ENCODE assay signal across 18 mouse cellular contexts in genomic region chr12:8377955-8378620, GRCm38 (mm10).
DNase-seq lines count a peak whose midpoint lies in the region; ATAC-seq and TF ChIP-seq lines count a peak whose summit lies in the region.
"Had no signal": no experiment of that assay in that cellular context is flagged by ENCODE, and none has a peak within 500 bp of the region (broad histone marks: within the 10 kb centered on the region; RNA-seq: fewer than 3 reads in every experiment).

No protein-coding gene starts in this region.

- no peaks in the 10 kb centered on the region for H3K36me3 ChIP-seq in hindbrain, embryonic 10.5 days
- no peaks in the 10 kb centered on the region for H3K36me3 ChIP-seq in hindbrain, embryonic 14.5 days (replicated peaks; ENCODE audit: control insufficient read depth, insufficient read depth)
- H3K36me3 ChIP-seq in embryonic facial prominence, embryonic 10.5 days (replicated peaks): no peaks in the 10 kb centered on the region
- H3K36me3 ChIP-seq in limb, embryonic 10.5 days: no peaks in the 10 kb centered on the region
- no peaks in the 10 kb centered on the region for H3K36me3 ChIP-seq in liver, embryonic 12.5 days
- H3K36me3 ChIP-seq in liver, postnatal 0 days (replicated peaks; ENCODE audit: insufficient read depth, low read length): no peaks in the 10 kb centered on the region
- H3K36me3 ChIP-seq: forebrain, embryonic 12.5 days; heart, embryonic 15.5 days; hindbrain, embryonic 12.5 days; neural tube, embryonic 12.5 days had no signal

- TF ChIP-seq EP300 in liver, postnatal 0 days (IDR thresholded peaks at IDR 0.05; ENCODE audit: low read depth): no peak

- no peak overlapping the region for H3K9ac ChIP-seq in hindbrain, embryonic 14.5 days
- no peak overlapping the region for H3K9ac ChIP-seq in liver, embryonic 12.5 days
- no peak overlapping the region for H3K9ac ChIP-seq in liver, postnatal 0 days (replicated peaks)
- H3K9ac ChIP-seq: forebrain, embryonic 12.5 days; heart, embryonic 15.5 days; hindbrain, embryonic 12.5 days; neural tube, embryonic 12.5 days had no signal

- no peak for ATAC-seq in hindbrain, embryonic 14.5 days (ENCODE audit: low FRiP score)
- ATAC-seq in liver, embryonic 12.5 days: no peak
- no peak for ATAC-seq in liver, postnatal 0 days
- ATAC-seq: inflammation-experienced regulatory T-cells, adult 6 months had no signal

- H3K4me3 ChIP-seq in hindbrain, embryonic 10.5 days: no peak overlapping the region
- no peak overlapping the region for H3K4me3 ChIP-seq in hindbrain, embryonic 14.5 days (replicated peaks; ENCODE audit: low read length)
- H3K4me3 ChIP-seq in embryonic facial prominence, embryonic 10.5 days: no peak overlapping the region
- H3K4me3 ChIP-seq in limb, embryonic 10.5 days: no peak overlapping the region
- H3K4me3 ChIP-seq in liver, embryonic 12.5 days: no peak overlapping the region
- no peak overlapping the region for H3K4me3 ChIP-seq in liver, postnatal 0 days (ENCODE audit: low read depth, low read length)
- H3K4me3 ChIP-seq: forebrain, embryonic 12.5 days; heart, embryonic 15.5 days; hindbrain, embryonic 12.5 days; neural tube, embryonic 12.5 days had no signal

- no peak for DNase-seq in hindbrain, embryonic 10.5 days (ENCODE audit: low spot score)
- DNase-seq in hindbrain, embryonic 14.5 days (ENCODE audit: low spot score): no peak
- peak; percentile 34 for DNase-seq in embryo, embryonic 10.5 days (ENCODE audit: low spot score)
- peak; percentile 26 for DNase-seq in embryonic facial prominence, embryonic 10.5 days (ENCODE audit: low spot score)
- DNase-seq in limb, embryonic 10.5 days (ENCODE audit: low spot score): no peak
- no peak for DNase-seq in liver, postnatal 0 days
- no peak for DNase-seq in kidney, adult 11 months
- DNase-seq: cerebellum, postnatal 10 days; heart, adult 18-20 months; lung, adult 2 months; lung, postnatal 4 days; thymus, adult 18-20 months had no signal

- peaks cover 13% of the 10 kb centered on the region for H3K4me1 ChIP-seq in hindbrain, embryonic 10.5 days (replicated peaks)
- H3K4me1 ChIP-seq in hindbrain, embryonic 14.5 days (replicated peaks; ENCODE audit: control insufficient read depth, insufficient read depth, low read length): no peaks in the 10 kb centered on the region
- H3K4me1 ChIP-seq in embryonic facial prominence, embryonic 10.5 days: peaks cover 29% of the 10 kb centered on the region
- peaks cover 21% of the 10 kb centered on the region for H3K4me1 ChIP-seq in limb, embryonic 10.5 days
- H3K4me1 ChIP-seq in liver, embryonic 12.5 days: 0 out of 2 replicates have a peak, but pooled peaks cover 2% of the 10 kb centered on the region
- H3K4me1 ChIP-seq in liver, postnatal 0 days (ENCODE audit: insufficient read depth): no peaks in the 10 kb centered on the region
- H3K4me1 ChIP-seq: neural tube, embryonic 12.5 days had no signal

- TF ChIP-seq CTCF in liver, postnatal 0 days (IDR thresholded peaks at IDR 0.05; ENCODE audit: low read depth): no peak

- H3K4me2 ChIP-seq in hindbrain, embryonic 14.5 days (replicated peaks): no peak overlapping the region
- H3K4me2 ChIP-seq in liver, embryonic 12.5 days: no peak overlapping the region
- H3K4me2 ChIP-seq in liver, postnatal 0 days (ENCODE audit: low read depth, low read length): no peak overlapping the region
- H3K4me2 ChIP-seq: forebrain, embryonic 12.5 days; heart, embryonic 15.5 days; hindbrain, embryonic 12.5 days; neural tube, embryonic 12.5 days had no signal

- WGBS in hindbrain, embryonic 10.5 days: 73% methylated on average over 9 of the region's 9 CpGs
- WGBS in hindbrain, embryonic 14.5 days: 84% methylated on average over 9 of the region's 9 CpGs
- WGBS in embryonic facial prominence, embryonic 10.5 days: 48% methylated on average over 9 of the region's 9 CpGs
- 44% methylated on average over 9 of the region's 9 CpGs for WGBS in limb, embryonic 10.5 days
- 60% methylated on average over 9 of the region's 9 CpGs for WGBS in liver, embryonic 12.5 days (ENCODE audit: insufficient replicate concordance)
- 74% methylated on average over 9 of the region's 9 CpGs for WGBS in liver, postnatal 0 days (ENCODE audit: insufficient replicate concordance)

- H3K27me3 ChIP-seq in hindbrain, embryonic 10.5 days (ENCODE audit: insufficient read depth, poor library complexity, severe bottlenecking): no peaks in the 10 kb centered on the region
- no peaks in the 10 kb centered on the region for H3K27me3 ChIP-seq in hindbrain, embryonic 14.5 days (ENCODE audit: control insufficient read depth, insufficient read depth, low read length)
- no peaks in the 10 kb centered on the region for H3K27me3 ChIP-seq in embryonic facial prominence, embryonic 10.5 days (replicated peaks; ENCODE audit: low read depth, poor library complexity, severe bottlenecking)
- no peaks in the 10 kb centered on the region for H3K27me3 ChIP-seq in limb, embryonic 10.5 days (ENCODE audit: low read depth, poor library complexity, severe bottlenecking)
- H3K27me3 ChIP-seq in liver, embryonic 12.5 days (replicated peaks): no peaks in the 10 kb centered on the region
- no peaks in the 10 kb centered on the region for H3K27me3 ChIP-seq in liver, postnatal 0 days (ENCODE audit: insufficient read depth, low read length)
- H3K27me3 ChIP-seq: forebrain, embryonic 12.5 days; heart, embryonic 15.5 days; hindbrain, embryonic 12.5 days; neural tube, embryonic 12.5 days had no signal

- H3K9me3 ChIP-seq in hindbrain, embryonic 10.5 days: no peaks in the 10 kb centered on the region
- H3K9me3 ChIP-seq in hindbrain, embryonic 14.5 days (ENCODE audit: control insufficient read depth, low read length): no peaks in the 10 kb centered on the region
- no peaks in the 10 kb centered on the region for H3K9me3 ChIP-seq in embryonic facial prominence, embryonic 10.5 days
- H3K9me3 ChIP-seq in limb, embryonic 10.5 days (replicated peaks): no peaks in the 10 kb centered on the region
- no peaks in the 10 kb centered on the region for H3K9me3 ChIP-seq in liver, embryonic 12.5 days (replicated peaks)
- no peaks in the 10 kb centered on the region for H3K9me3 ChIP-seq in liver, postnatal 0 days (ENCODE audit: low read length)
- H3K9me3 ChIP-seq: forebrain, embryonic 12.5 days; heart, embryonic 15.5 days; hindbrain, embryonic 12.5 days; neural tube, embryonic 12.5 days had no signal

- H3K27ac ChIP-seq in hindbrain, embryonic 10.5 days: 0 out of 2 replicates have a peak overlapping the region, but pooled peaks have one; percentile 18
- H3K27ac ChIP-seq in hindbrain, embryonic 14.5 days: no peak overlapping the region; the same call in 1 of the 2 replicates
- peak overlapping the region; percentile 72 for H3K27ac ChIP-seq in embryonic facial prominence, embryonic 10.5 days (replicated peaks)
- peak overlapping the region; percentile 78 for H3K27ac ChIP-seq in limb, embryonic 10.5 days
- no peak overlapping the region for H3K27ac ChIP-seq in liver, embryonic 12.5 days
- H3K27ac ChIP-seq in liver, postnatal 0 days (ENCODE audit: low read depth): no peak overlapping the region
- H3K27ac ChIP-seq: forebrain, embryonic 12.5 days; hindbrain, embryonic 12.5 days; neural tube, embryonic 12.5 days had no signal

Comparison
In these comparisons a context has a peak if more than half of its experiments do, and no peak if none do; other contexts are left out.
1. H3K27ac ChIP-seq: peak in hindbrain, embryonic 10.5 days (single experiment), embryonic facial prominence, embryonic 10.5 days (single experiment) and limb, embryonic 10.5 days (single experiment); none in hindbrain, embryonic 14.5 days (single experiment), liver, embryonic 12.5 days (single experiment) and liver, postnatal 0 days (single experiment).
2. DNase-seq: peak in embryo, embryonic 10.5 days (single experiment) and embryonic facial prominence, embryonic 10.5 days (single experiment); none in hindbrain, embryonic 10.5 days (single experiment), hindbrain, embryonic 14.5 days (single experiment), limb, embryonic 10.5 days (single experiment), liver, postnatal 0 days (single experiment) and kidney, adult 11 months (single experiment).